Mouse (Mus musculus) thymus, adult 2 months (tissue): ENCODE results near the gene Nfkbie.

ENCODE experiments used
- CTCF ChIP-seq: fragments of 200-500 bp; IDR thresholded peaks from 2 replicates; pipeline ENCODE4 v1.5.1; 2012; ENCODE audit warnings: mild to moderate bottlenecking, control low read depth, low read length, moderate library complexity, borderline replicate concordance; ENCODE audit not compliant: control insufficient read depth, poor library complexity, insufficient read depth; ENCODE audit errors: extremely low read depth
- POLR2A ChIP-seq: fragments of 200-500 bp; IDR thresholded peaks from 2 replicates; pipeline ENCODE4 v1.6.1; 2012; ENCODE audit warnings: mild to moderate bottlenecking, low read length, control low read depth, moderate library complexity; ENCODE audit not compliant: control insufficient read depth, poor library complexity, insufficient read depth; ENCODE audit errors: extremely low read depth

- TF ChIP-seq CTCF (peak; percentile 54; the same call in 1 of the 2 replicates), POLR2A (no peak)
Measured at GRCm38 (mm10) chr17:45551816-45552451, 3.6 kb upstream of the Nfkbie start.
